Mouse (Mus musculus) forebrain, postnatal 0 days (tissue): ENCODE data around the gene Chrna3. TPM values are rescaled to one million over a fixed set of nuclear protein-coding genes. Genes with fewer than 3 reads are reported as not detected.

Experiments used
- ATAC-seq: fragments of 200-750 bp; cut with Nextera tagmentation; 2 replicates; pipeline ENCODE4 v1.8.0; 2017; ENCODE audit warnings: mild to moderate bottlenecking, moderate library complexity
- DNase-seq: peaks from one replicate; pipeline ENCODE4 v3.0.0-alpha.2; 2015
- H3K27ac ChIP-seq: fragments of 300-500 bp; sonication (generic); 2 replicates; pipeline ENCODE4 v1.5.1; 2014; ENCODE audit warnings: low read depth, mild to moderate bottlenecking, antibody characterized with exemption, low read length, moderate library complexity, mixed read lengths
- H3K27me3 ChIP-seq: fragments of 300-500 bp; sonication (generic); 2 replicates; pipeline ENCODE4 v1.6.1; 2014; ENCODE audit warnings: mild to moderate bottlenecking, low read length, mixed read lengths; ENCODE audit not compliant: insufficient read depth
- H3K36me3 ChIP-seq: fragments of 300-500 bp; sonication (generic); 2 replicates; pipeline ENCODE4 v1.6.1; 2014; ENCODE audit warnings: mild to moderate bottlenecking, moderate library complexity; ENCODE audit not compliant: insufficient read depth
- H3K4me1 ChIP-seq: fragments of 300-500 bp; sonication (generic); 2 replicates; pipeline ENCODE4 v1.6.1; 2014; ENCODE audit warnings: antibody characterized with exemption; ENCODE audit not compliant: insufficient read depth
- H3K4me2 ChIP-seq: fragments of 300-500 bp; sonication (generic); 2 replicates; pipeline ENCODE4 v1.6.1; 2014; ENCODE audit warnings: low read depth, mild to moderate bottlenecking, moderate library complexity
- H3K4me3 ChIP-seq: fragments of 300-500 bp; sonication (generic); 2 replicates; pipeline ENCODE4 v1.5.1; 2014; ENCODE audit warnings: low read depth, low read length, mixed read lengths
- H3K9ac ChIP-seq: fragments of 300-500 bp; sonication (generic); 2 replicates; pipeline ENCODE4 v1.6.1; 2014; ENCODE audit warnings: mild to moderate bottlenecking
- H3K9me3 ChIP-seq: fragments of 300-500 bp; sonication (generic); 2 replicates; pipeline ENCODE4 v1.6.1; 2016; ENCODE audit warnings: low read length
- CTCF ChIP-seq: sonication (generic); IDR thresholded peaks from 2 replicates; pipeline ENCODE4 v1.5.1; 2016; ENCODE audit warnings: antibody characterized with exemption, control low read depth, low read depth
- WGBS: fragments of 180-500 bp; shearing (Covaris S2); extraction: QIAGEN DNeasy Blood & Tissue Kit; methylation state at CpG from one replicate; pipeline ENCODE4 v1.1.7; 2014; 5-methylcytosine and 5-hydroxymethylcytosine counted together
- polyA plus RNA-seq: library from polyadenylated mRNA; unstranded; fragments of >200 nt; fragmentation: Nextera tagmentation; extraction: Ambion mirVana; gene quantifications from 2 replicates; pipeline ENCODE4 v1.2.1, GENCODE M21; 2015
- total RNA-seq: library from RNA; depleted of rRNA; stranded (reverse); fragments of >200 nt; gene quantifications from 2 replicates; pipeline ENCODE4 v1.2.3, GENCODE M21; 2014

Gene Chrna3
- total and polyA plus RNA-seq, 2 experiments from 2014 or later: 3.0 to 9.0 TPM

- Histone ChIP-seq H3K9ac (no peak overlapping the region), H3K36me3 (no peaks in the 10 kb centered on the region), H3K27ac (no peak overlapping the region), H3K4me1 (no peaks in the 10 kb centered on the region; the same call in 1 of the 2 replicates), H3K9me3 (no peaks in the 10 kb centered on the region), H3K4me3 (no peak overlapping the region), H3K27me3 (no peaks in the 10 kb centered on the region), H3K4me2 (no peak overlapping the region)
- DNase-seq (no peak), ATAC-seq (no peak)
- TF ChIP-seq CTCF: peak; percentile 49
- under 1% methylated on average over 3 of the region's 3 CpGs for WGBS
Measured at GRCm38 (mm10) chr9:55046764-55047163, 20.4 kb upstream of the Chrna3 start.

- Histone ChIP-seq H3K36me3 (no peaks in the 10 kb centered on the region), H3K4me2 (no peak overlapping the region), H3K27me3 (no peaks in the 10 kb centered on the region), H3K4me1 (no peaks in the 10 kb centered on the region; the same call in 1 of the 2 replicates), H3K9ac (no peak overlapping the region), H3K27ac (no peak overlapping the region), H3K4me3 (no peak overlapping the region), H3K9me3 (no peaks in the 10 kb centered on the region)
- 62% methylated on average over 2 of the region's 2 CpGs for WGBS
- ATAC-seq: no peak
- no peak for TF ChIP-seq CTCF
- DNase-seq: no peak
Measured at GRCm38 (mm10) chr9:55045001-55045400, 18.6 kb upstream of the Chrna3 start.

DNA sequence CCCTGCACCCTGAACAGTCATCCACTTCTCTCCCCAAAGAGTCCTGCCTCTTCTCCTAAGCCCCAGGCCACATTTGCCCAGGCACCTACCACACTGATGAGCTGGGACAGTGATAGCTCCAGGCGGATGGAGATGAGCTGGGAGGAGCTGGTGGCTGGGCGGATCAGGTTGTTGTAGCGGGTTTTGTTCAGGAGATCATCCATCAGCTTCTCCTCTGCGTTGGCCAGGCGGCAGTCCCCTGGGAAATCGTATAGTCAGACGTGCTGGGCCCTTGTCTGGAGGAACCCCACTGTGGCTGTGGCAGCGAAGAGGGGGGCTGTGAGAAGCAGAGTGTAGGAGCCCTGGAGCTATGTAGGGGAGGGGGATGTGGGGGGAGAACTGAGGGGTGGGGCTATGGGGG is 17.3 kb upstream of the Chrna3 start:
- Histone ChIP-seq H3K9ac (no peak overlapping the region), H3K4me2 (no peak overlapping the region), H3K27ac (no peak overlapping the region), H3K4me3 (no peak overlapping the region), H3K4me1 (no peaks in the 10 kb centered on the region; the same call in 1 of the 2 replicates), H3K27me3 (no peaks in the 10 kb centered on the region), H3K36me3 (no peaks in the 10 kb centered on the region), H3K9me3 (no peaks in the 10 kb centered on the region)
- WGBS: 16% methylated on average over 8 of the region's 8 CpGs
- ATAC-seq: no peak
- no peak for TF ChIP-seq CTCF
- no peak for DNase-seq

GRCm38 (mm10) chr9:55041389-55041788 is 15.0 kb upstream of the Chrna3 start:
- no peaks in the 10 kb centered on the region for H3K36me3 ChIP-seq
- H3K27ac ChIP-seq: no peak overlapping the region
- H3K4me3 ChIP-seq: no peak overlapping the region
- 38% methylated on average over 2 of the region's 2 CpGs for WGBS
- no peaks in the 10 kb centered on the region for H3K4me1 ChIP-seq
- no peaks in the 10 kb centered on the region for H3K9me3 ChIP-seq
- H3K27me3 ChIP-seq: no peaks in the 10 kb centered on the region
- no peak for TF ChIP-seq CTCF
- no peak overlapping the region for H3K9ac ChIP-seq
- peak; percentile 69 for ATAC-seq
- DNase-seq: peak; percentile 57
- no peak overlapping the region for H3K4me2 ChIP-seq

GRCm38 (mm10) chr9:55039983-55040382 is 13.6 kb upstream of the Chrna3 start:
- Histone ChIP-seq H3K9me3 (no peaks in the 10 kb centered on the region), H3K27me3 (no peaks in the 10 kb centered on the region), H3K9ac (no peak overlapping the region), H3K4me2 (no peak overlapping the region), H3K36me3 (no peaks in the 10 kb centered on the region), H3K4me3 (no peak overlapping the region), H3K27ac (no peak overlapping the region), H3K4me1 (no peaks in the 10 kb centered on the region)
- TF ChIP-seq CTCF: no peak
- peak; percentile 64 for DNase-seq
- WGBS: 45% methylated on average over 5 of the region's 5 CpGs
- peak; percentile 70 for ATAC-seq

DNA sequence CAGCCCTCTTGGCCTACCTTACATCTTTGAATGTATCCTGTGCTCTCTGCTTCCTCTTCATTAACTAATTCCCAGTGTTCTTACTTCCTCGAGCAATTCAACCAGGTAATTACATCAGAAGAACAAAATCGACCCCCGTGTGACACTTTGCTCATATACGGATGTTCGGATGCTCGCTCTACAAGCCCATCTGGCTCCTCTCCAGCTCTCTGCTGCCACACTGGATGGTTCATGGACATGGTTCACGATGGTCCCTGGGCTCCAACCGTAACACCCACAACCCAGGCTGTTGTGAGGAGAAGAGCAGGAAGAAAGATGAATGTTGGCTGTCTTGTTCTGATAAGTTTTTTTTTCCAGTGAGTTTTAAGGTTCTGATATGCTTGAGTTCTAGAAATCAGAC is 12.6 kb upstream of the Chrna3 start:
- ATAC-seq: no peak
- H3K4me1 ChIP-seq: no peaks in the 10 kb centered on the region
- no peak for DNase-seq

DNA sequence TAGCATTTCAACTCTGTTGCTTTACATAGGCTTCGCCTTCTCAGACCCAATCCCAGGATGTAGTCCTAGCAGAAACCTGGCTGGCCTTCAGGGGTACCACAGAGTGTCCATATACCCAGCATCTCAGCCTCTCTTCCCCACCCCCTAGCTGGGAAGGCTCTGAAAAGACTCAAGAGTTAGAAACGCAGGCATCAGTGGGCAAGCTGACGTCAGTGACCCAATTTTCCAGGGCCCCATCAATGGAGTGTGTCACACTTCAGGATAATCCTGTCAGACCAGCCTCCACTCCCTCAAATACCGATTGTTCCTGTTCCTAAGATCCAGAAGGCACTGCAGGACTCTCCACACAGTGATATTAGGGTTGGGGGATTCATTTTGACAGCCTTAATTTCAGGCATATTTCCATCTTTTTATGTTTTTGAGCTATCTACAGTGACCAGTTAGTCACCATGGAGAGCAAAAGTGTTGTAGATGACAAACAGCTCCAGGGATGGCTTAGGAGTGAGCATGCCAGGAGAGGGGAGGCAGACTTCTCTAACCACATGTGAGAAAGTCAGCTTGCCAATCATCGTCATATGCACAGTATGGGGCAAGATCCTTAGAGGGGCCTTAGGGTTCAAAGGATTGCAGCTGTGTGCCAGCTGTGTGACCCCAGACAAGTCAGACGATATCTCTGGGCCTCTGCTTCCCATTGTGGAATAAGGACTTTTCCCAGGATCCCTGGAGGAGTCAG is 5.2 kb upstream of the Chrna3 start:
- Histone ChIP-seq H3K27ac (no peak overlapping the region), H3K27me3 (0 out of 2 replicates have a peak, but pooled peaks cover 4% of the 10 kb centered on the region), H3K36me3 (no peaks in the 10 kb centered on the region), H3K9ac (no peak overlapping the region), H3K4me2 (no peak overlapping the region), H3K4me1 (0 out of 2 replicates have a peak, but pooled peaks cover under 1% of the 10 kb centered on the region), H3K4me3 (no peak overlapping the region), H3K9me3 (no peaks in the 10 kb centered on the region)
- ATAC-seq: no peak
- DNase-seq: no peak
- no peak for TF ChIP-seq CTCF
- 46% methylated on average over 6 of the region's 6 CpGs for WGBS

More for the DNA sequence above, 12.6 kb upstream of the Chrna3 start:
- no peak overlapping the region for H3K9ac ChIP-seq
- H3K36me3 ChIP-seq: no peaks in the 10 kb centered on the region
- no peak overlapping the region for H3K27ac ChIP-seq
- no peaks in the 10 kb centered on the region for H3K9me3 ChIP-seq
- no peaks in the 10 kb centered on the region for H3K27me3 ChIP-seq
- H3K4me3 ChIP-seq: no peak overlapping the region
- 71% methylated on average over 8 of the region's 8 CpGs for WGBS
- no peak overlapping the region for H3K4me2 ChIP-seq
- TF ChIP-seq CTCF: no peak
